Mouse (Mus musculus): ENCODE results near the gene 1700006A11Rik.
"Not testable (repeated sequence)": the region's sequence is repeated elsewhere in the genome, so short reads cannot be mapped to it uniquely, and the experiment has no call there.

1700006A11Rik gene

GRCm38 (mm10) chr3:124425940-124426339 is at the start of gene 1700006A11Rik:
1700006A11Rik (minus strand) TSS chr3:124426040.
- DNase-seq (ENCODE audit: low spot score) = no peak

- not testable (repeated sequence) for DNase-seq (ENCODE audit: low spot score)
These were observed 48.5 kb upstream of the 1700006A11Rik start for GRCm38 (mm10) chr3:124474291-124474690.

- no peak for DNase-seq (ENCODE audit: low spot score)
These were observed 40.4 kb upstream of the 1700006A11Rik start for GRCm38 (mm10) chr3:124466102-124466730.

- DNase-seq (ENCODE audit: low spot score) = no peak
These were observed 33.6 kb downstream of the 1700006A11Rik start for GRCm38 (mm10) chr3:124392201-124392600.

GRCm38 (mm10) chr3:124390101-124390500 is 35.7 kb downstream of the 1700006A11Rik start:
- DNase-seq (ENCODE audit: low spot score) = no peak

GRCm38 (mm10) chr3:124389650-124390049 is 36.2 kb downstream of the 1700006A11Rik start:
- no peak for DNase-seq (ENCODE audit: low spot score)

- not testable (repeated sequence) for DNase-seq (ENCODE audit: low spot score)
These were observed 40.5 kb downstream of the 1700006A11Rik start for GRCm38 (mm10) chr3:124385377-124385776.

GRCm38 (mm10) chr3:124372031-124372430 is 53.8 kb downstream of the 1700006A11Rik start:
- no peak for DNase-seq (ENCODE audit: low spot score)

- no peak for DNase-seq (ENCODE audit: low spot score)
These were observed 68.3 kb downstream of the 1700006A11Rik start for GRCm38 (mm10) chr3:124357533-124357932.

All from lung, postnatal 25 days (tissue).